Mouse (Mus musculus) macrophage (primary cell): ENCODE results near the gene Vmn1r212. TPM values are rescaled to one million over a fixed set of nuclear protein-coding genes. Genes with fewer than 3 reads are reported as not detected.
"Not testable (repeated sequence)": the region's sequence is repeated elsewhere in the genome, so short reads cannot be mapped to it uniquely, and the experiment has no call there.

Experiments used
- H3K27ac ChIP-seq: fragments of 350-480 bp; formaldehyde crosslinking; 2 replicates; pipeline ENCODE4 v1.9.0; 2021
- H3K36me3 ChIP-seq: fragments of 350-480 bp; formaldehyde crosslinking; 2 replicates; pipeline ENCODE4 v1.9.0; 2021; ENCODE audit errors: inconsistent target
- H3K4me3 ChIP-seq: fragments of 350-480 bp; formaldehyde crosslinking; 2 replicates; pipeline ENCODE4 v1.9.0; 2021; ENCODE audit errors: inconsistent target
- H3K79me2 ChIP-seq: fragments of 350-480 bp; formaldehyde crosslinking; 2 replicates; pipeline ENCODE4 v1.9.0; 2021; ENCODE audit errors: inconsistent target
- WGBS: methylation state at CpG from one replicate; pipeline ENCODE4 v1.1.7; 2026; ENCODE audit warnings: inconsistent platforms; ENCODE audit not compliant: missing documents; 5-methylcytosine and 5-hydroxymethylcytosine counted together
- polyA plus RNA-seq: library from polyadenylated mRNA; stranded (reverse); fragments of 250-400 nt; gene quantifications from 3 replicates; pipeline ENCODE4 v1.2.4, GENCODE M21; 2018; ENCODE audit warnings: inconsistent platforms
- total RNA-seq, 78 experiments: library from RNA; depleted of rRNA; stranded (reverse); fragments of 250-400 nt; gene quantifications; 1 replicate in 9 of 78; 2 replicates in 24 of 78; 3 replicates in 43 of 78; 4 replicates in 2 of 78; pipeline ENCODE4 v1.2.4; 2018; ENCODE audit warnings: inconsistent platforms in 56 of 78

The Vmn1r212 gene
- total RNA-seq (2018; cell fraction: chromatin; rRNA removed), result not detected
- total RNA-seq (2018; cell fraction: cytosol; rRNA removed), result not detected
- total RNA-seq (2018; cell fraction: nucleus; rRNA removed), result not detected
- not detected in 3 replicates for polyA plus RNA-seq

- Histone ChIP-seq H3K4me3 (no peak within 1 kb of the TSS), H3K27ac (no peak within 1 kb of the TSS), H3K79me2 (no peaks in the 10 kb centered on the region), H3K36me3 (no peaks in the 10 kb centered on the region)
- 77% methylated on average over 4 of the region's 4 CpGs for WGBS
Measured at GRCm38 (mm10) chr13:22884105-22884504, at the start of gene Vmn1r212. TSS of gene Vmn1r212 (minus strand) at chr13:22884205.

- H3K27ac ChIP-seq, result no peak overlapping the region
Measured at GRCm38 (mm10) chr13:22879257-22879656, 4.7 kb downstream of the Vmn1r212 start.

GRCm38 (mm10) chr13:22857461-22857860 lies 26.5 kb downstream of the Vmn1r212 start, which contains the start of gene Vmn1r211:
TSS of gene Vmn1r211 (minus strand) at chr13:22857561.
- Histone ChIP-seq H3K79me2 (no peaks in the 10 kb centered on the region), H3K27ac (no peak within 1 kb of the TSS), H3K36me3 (no peaks in the 10 kb centered on the region), H3K4me3 (no peak within 1 kb of the TSS)
- 86% methylated on average over 1 of the region's 1 CpGs for WGBS

More at GRCm38 (mm10) chr13:22879257-22879656, 4.7 kb downstream of the Vmn1r212 start:
- no peaks in the 10 kb centered on the region for H3K36me3 ChIP-seq
- 80% methylated on average over 1 of the region's 1 CpGs for WGBS
- H3K4me3 ChIP-seq, result no peak overlapping the region
- no peaks in the 10 kb centered on the region for H3K79me2 ChIP-seq

- 69% methylated on average over 4 of the region's 4 CpGs for WGBS
- Histone ChIP-seq H3K27ac (no peak overlapping the region), H3K79me2 (no peaks in the 10 kb centered on the region), H3K4me3 (no peak overlapping the region), H3K36me3 (no peaks in the 10 kb centered on the region)
Measured at GRCm38 (mm10) chr13:22854760-22855159, 29.2 kb downstream of the Vmn1r212 start.

- H3K27ac ChIP-seq, result no peak overlapping the region
- no peak overlapping the region for H3K4me3 ChIP-seq
- no peaks in the 10 kb centered on the region for H3K79me2 ChIP-seq
- WGBS, result 72% methylated on average over 1 of the region's 1 CpGs
- no peaks in the 10 kb centered on the region for H3K36me3 ChIP-seq
Measured at GRCm38 (mm10) chr13:22846798-22847197, 37.2 kb downstream of the Vmn1r212 start.

GRCm38 (mm10) chr13:22844304-22844703 lies 39.7 kb downstream of the Vmn1r212 start:
- H3K36me3 ChIP-seq, H3K4me3 ChIP-seq, H3K79me2 ChIP-seq, H3K27ac ChIP-seq: not testable (repeated sequence)
- 90% methylated on average over 3 of the region's 3 CpGs for WGBS

Other genes with a start within 250 kb of the Vmn1r212 start
- gene Vmn1r207-ps, start 154.6 kb downstream of the Vmn1r212 start, polyA plus RNA-seq, result not detected in 3 replicates
- gene Vmn1r208, start 106.8 kb downstream of the Vmn1r212 start, polyA plus RNA-seq, result not detected in 3 replicates
- not detected in 3 replicates for gene Vmn1r209, start 74.5 kb downstream of the Vmn1r212 start, polyA plus RNA-seq
- gene Vmn1r210, start 52.9 kb downstream of the Vmn1r212 start, polyA plus RNA-seq, result not detected in 3 replicates
- not detected in 3 replicates for gene Vmn1r211, start 26.6 kb downstream of the Vmn1r212 start, polyA plus RNA-seq
- gene Vmn1r213, start 123.5 kb upstream of the Vmn1r212 start, polyA plus RNA-seq, result not detected in 3 replicates
- not detected in 3 replicates for gene Vmn1r214, start 146.2 kb upstream of the Vmn1r212 start, polyA plus RNA-seq
- gene Vmn1r215, start 183.8 kb upstream of the Vmn1r212 start, polyA plus RNA-seq, result not detected in 3 replicates
- gene Vmn1r217, start 234.0 kb upstream of the Vmn1r212 start, polyA plus RNA-seq, result not detected in 3 replicates
- not detected in 3 replicates for gene Vmn1r218, start 248.9 kb upstream of the Vmn1r212 start, polyA plus RNA-seq